Mouse (Mus musculus): Measurements from ENCODE around the gene Wdr64.

DNA sequence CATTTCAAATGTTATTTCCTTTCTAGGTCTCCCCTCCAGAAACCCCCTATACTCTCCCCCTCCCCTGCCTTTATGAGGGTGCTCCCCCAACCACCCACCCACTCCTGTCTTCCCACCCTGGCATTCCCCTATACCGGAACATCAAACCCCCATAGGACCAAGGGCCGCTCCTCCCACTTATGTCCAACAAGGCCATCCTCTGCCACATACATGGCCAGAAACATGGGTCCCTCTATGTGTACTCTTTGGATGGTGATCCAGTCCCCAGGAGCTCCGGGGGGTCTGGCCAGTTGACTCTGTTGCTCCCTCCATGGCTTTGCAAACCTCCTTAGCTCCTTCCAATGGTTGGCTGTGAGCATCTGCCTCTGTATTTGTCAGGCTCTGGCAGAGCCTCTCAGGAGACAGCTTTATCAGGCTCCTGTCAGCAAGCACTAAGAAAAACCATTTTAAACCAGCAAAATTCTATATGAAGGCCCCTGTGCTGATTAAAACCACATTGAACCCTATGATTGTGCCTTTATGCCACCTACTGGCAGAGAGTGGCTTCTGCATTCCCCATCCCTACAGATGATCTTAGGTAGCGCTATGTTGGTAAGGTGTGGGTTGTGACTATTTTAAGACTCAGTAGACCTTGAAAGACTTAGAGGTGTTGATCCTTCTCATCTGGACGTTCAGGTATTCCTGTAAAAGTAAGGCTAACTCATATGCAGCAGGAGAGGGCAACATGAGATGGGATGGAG, 29.6 kb upstream of the Wdr64 start:
- TF ChIP-seq EP300 (IDR thresholded peaks at IDR 0.05; ENCODE audit: low read depth), result no peak
- peak; percentile 63 for TF ChIP-seq CTCF (IDR thresholded peaks at IDR 0.05; ENCODE audit: low read depth)
